Mouse (Mus musculus): Measurements from ENCODE around the gene Sipa1l1. TPM values are rescaled to one million over a fixed set of nuclear protein-coding genes. Genes with fewer than 3 reads are reported as not detected.

The Sipa1l1 gene
- total and polyA plus RNA-seq, 3 experiments, result 13.6 to 36.7 (median 23.6) TPM

DNA sequence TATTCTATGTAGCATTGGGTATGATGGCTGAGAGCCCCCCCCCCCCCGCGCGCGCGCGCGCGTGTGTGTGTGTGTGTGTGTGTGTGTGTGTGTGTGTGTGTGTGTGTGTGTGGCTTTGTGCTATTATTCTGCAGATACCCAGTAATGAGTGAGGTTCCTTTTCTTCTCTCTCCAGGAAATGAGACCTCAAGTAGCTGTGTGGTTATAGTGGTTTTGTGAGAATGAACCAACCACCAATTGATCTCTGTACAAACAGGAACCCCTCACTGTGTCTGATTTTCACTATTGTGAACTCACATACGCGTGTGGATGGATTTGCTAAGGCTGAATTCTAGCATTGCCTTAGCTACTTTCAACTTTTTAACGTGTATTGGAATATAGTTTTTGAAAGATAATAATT, 181.0 kb downstream of the Sipa1l1 start (continued):
- no peak for TF ChIP-seq KAT2A (IDR thresholded peaks at IDR 0.05; ENCODE audit: insufficient replicate concordance, low read length)
- no peak for TF ChIP-seq ZMIZ1 (IDR thresholded peaks at IDR 0.05; ENCODE audit: low read depth, low read length)
- TF ChIP-seq JUN (IDR thresholded peaks at IDR 0.05; ENCODE audit: insufficient read depth, low read depth, low read length), result no peak
- TF ChIP-seq POLR2AphosphoS2 (IDR thresholded peaks at IDR 0.05; ENCODE audit: low read depth, low read length), result no peak
- TF ChIP-seq IRF4 (IDR thresholded peaks at IDR 0.05; ENCODE audit: low read depth, low read length), result no peak

DNA sequence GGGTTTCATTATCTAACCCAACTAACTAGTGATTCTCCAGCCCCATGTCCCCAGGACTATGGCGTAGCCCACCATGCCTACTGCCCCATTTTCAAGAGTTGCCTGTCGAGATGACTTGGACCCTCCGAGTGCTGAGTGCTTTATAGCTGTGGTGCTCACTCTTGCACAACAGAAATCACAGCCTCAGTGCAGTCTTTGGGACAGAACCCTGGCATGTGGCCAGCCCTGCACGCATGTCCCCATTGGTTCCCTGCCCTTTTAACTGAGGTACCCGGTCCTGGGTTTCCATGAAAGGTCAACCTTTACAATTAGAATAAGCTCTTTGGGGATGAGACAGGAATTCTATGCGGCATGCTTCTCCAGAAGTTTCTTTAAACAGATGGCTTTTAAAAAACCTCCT, 181.8 kb downstream of the Sipa1l1 start:
- Histone ChIP-seq H3K79me2 (replicated peaks; ENCODE audit: control insufficient read depth, extremely low read depth, insufficient read depth, poor library complexity, severe bottlenecking) (peaks cover 10% of the 10 kb centered on the region; the same call in 1 of the 2 replicates), H3K9me3 (replicated peaks; ENCODE audit: low read length) (no peaks in the 10 kb centered on the region), H3K9ac (ENCODE audit: insufficient read depth, low read depth) (no peak overlapping the region), H3K27me3 (replicated peaks) (no peaks in the 10 kb centered on the region), H3K4me1 (ENCODE audit: control insufficient read depth in 1 of 2, insufficient read depth in 2 of 2) (peaks cover 26 to 67% of the 10 kb centered on the region in 2 experiments), H3K4me2 (ENCODE audit: insufficient read depth, low read depth, poor library complexity, severe bottlenecking) (no peak overlapping the region), H3K4me3 (replicated peaks in 1 of 3; ENCODE audit: low read depth in 2 of 3, low read length in 2 of 3, poor library complexity in 1 of 3) (no peak overlapping the region), H3K36me3 (replicated peaks in 1 of 2; ENCODE audit: control insufficient read depth in 1 of 2, insufficient read depth in 1 of 2, low read length in 1 of 2) (peaks cover 0 to 17% of the 10 kb centered on the region in 2 experiments), H3K27ac (ENCODE audit: insufficient read depth, low read depth) (no peak overlapping the region)
- no peak for DNase-seq (ENCODE audit: extremely low read depth)
- TF ChIP-seq ZNF384 (IDR thresholded peaks at IDR 0.05; ENCODE audit: low read depth, low read length) (no peak), ZC3H11A (IDR thresholded peaks at IDR 0.05; ENCODE audit: low read depth, low read length) (no peak), MEF2A (IDR thresholded peaks at IDR 0.05; ENCODE audit: borderline replicate concordance, low read depth, low read length) (no peak), ELF1 (IDR thresholded peaks at IDR 0.05; ENCODE audit: low read depth, low read length) (no peak), SMC3 (IDR thresholded peaks at IDR 0.05; ENCODE audit: low read depth, low read length) (no peak), MYC (IDR thresholded peaks at IDR 0.05; ENCODE audit: low read depth, low read length) (no peak), POLR2AphosphoS2 (IDR thresholded peaks at IDR 0.05; ENCODE audit: low read depth, low read length) (no peak), ZKSCAN1 (IDR thresholded peaks at IDR 0.05; ENCODE audit: borderline replicate concordance, low read depth, low read length) (no peak), TBP (conservative IDR thresholded peaks at IDR 0.05; ENCODE audit: low read depth, low read length) (no peak), TCF12 (IDR thresholded peaks at IDR 0.05; ENCODE audit: low read depth, low read length) (no peak), ETS1 (conservative IDR thresholded peaks at IDR 0.05; ENCODE audit: low read depth, low read length) (no peak), JUND (conservative IDR thresholded peaks at IDR 0.05; ENCODE audit: low read depth, low read length) (no peak), USF2 (conservative IDR thresholded peaks at IDR 0.05; ENCODE audit: low read depth, low read length) (no peak), IRF4 (IDR thresholded peaks at IDR 0.05; ENCODE audit: low read depth, low read length) (no peak), RCOR1 (conservative IDR thresholded peaks at IDR 0.05; ENCODE audit: low read depth, low read length) (no peak)
- in situ Hi-C loops (cut with MboI; ENCODE audit: low pct_ligation_motif_present, low pct_unique_long_range_greater_than_20kb, low sequenced_read_pairs) (no loop called here), dilution Hi-C loops (cut with MboI; ENCODE audit: extremely low pct_ligation_motif_present, extremely low pct_unique_long_range_greater_than_20kb, low sequenced_read_pairs) (no loop called here)

DNA sequence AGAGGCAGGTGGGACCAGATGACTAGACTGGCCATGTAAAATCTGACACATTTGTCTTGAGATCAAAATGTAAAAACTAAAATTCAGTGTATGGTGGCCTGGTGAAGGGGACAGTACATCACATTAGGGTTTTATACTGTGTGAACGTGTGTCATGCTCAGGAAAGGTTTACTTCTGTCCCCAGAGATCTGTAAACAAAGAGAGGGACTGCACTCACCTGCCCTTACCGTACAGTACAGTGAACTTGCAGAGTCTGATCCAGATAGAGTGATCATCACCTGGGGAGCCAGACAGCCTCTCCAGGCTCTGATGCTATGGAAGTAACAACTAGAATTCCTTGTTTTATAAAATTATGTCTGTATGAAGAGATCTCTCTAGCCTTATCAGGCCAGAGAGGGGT, 184.5 kb downstream of the Sipa1l1 start:
- H3K4me1 ChIP-seq (ENCODE audit: control insufficient read depth in 1 of 2, insufficient read depth in 2 of 2), result peaks cover 28 to 76% of the 10 kb centered on the region in 2 experiments
- peaks cover 7 to 22% of the 10 kb centered on the region in 2 experiments for H3K36me3 ChIP-seq (replicated peaks in 1 of 2; ENCODE audit: control insufficient read depth in 1 of 2, insufficient read depth in 1 of 2, low read length in 1 of 2)
- peaks cover 5% of the 10 kb centered on the region; the same call in 1 of the 2 replicates for H3K79me2 ChIP-seq (replicated peaks; ENCODE audit: control insufficient read depth, extremely low read depth, insufficient read depth, poor library complexity, severe bottlenecking)
- no peak for TF ChIP-seq UBTF (IDR thresholded peaks at IDR 0.05; ENCODE audit: low read depth, low read length)
- TF ChIP-seq ZC3H11A (IDR thresholded peaks at IDR 0.05; ENCODE audit: low read depth, low read length), result no peak
- no peak for TF ChIP-seq ZKSCAN1 (IDR thresholded peaks at IDR 0.05; ENCODE audit: borderline replicate concordance, low read depth, low read length)
- TF ChIP-seq ZMIZ1 (IDR thresholded peaks at IDR 0.05; ENCODE audit: low read depth, low read length), result no peak
- no peak for TF ChIP-seq HCFC1 (IDR thresholded peaks at IDR 0.05; ENCODE audit: low read depth, low read length)
- no peak for TF ChIP-seq GABPA (IDR thresholded peaks at IDR 0.05; ENCODE audit: insufficient replicate concordance, low read depth, low read length)
- no peak for TF ChIP-seq RCOR1 (conservative IDR thresholded peaks at IDR 0.05; ENCODE audit: low read depth, low read length)
- no peak for TF ChIP-seq USF1 (IDR thresholded peaks at IDR 0.05; ENCODE audit: low read depth, low read length)
- TF ChIP-seq MAFK (IDR thresholded peaks at IDR 0.05; ENCODE audit: insufficient replicate concordance, low read length), result no peak
- no peak overlapping the region for H3K4me3 ChIP-seq (replicated peaks in 1 of 3; ENCODE audit: low read depth in 2 of 3, low read length in 2 of 3, poor library complexity in 1 of 3)
- DNase-seq (ENCODE audit: extremely low read depth), result no peak
- dilution Hi-C loops (cut with MboI; ENCODE audit: extremely low pct_ligation_motif_present, extremely low pct_unique_long_range_greater_than_20kb, low sequenced_read_pairs) (no loop called here), in situ Hi-C loops (cut with MboI; ENCODE audit: low pct_ligation_motif_present, low pct_unique_long_range_greater_than_20kb, low sequenced_read_pairs) (no loop called here)
- H3K4me2 ChIP-seq (ENCODE audit: insufficient read depth, low read depth, poor library complexity, severe bottlenecking), result no peak overlapping the region
- H3K27ac ChIP-seq (ENCODE audit: insufficient read depth, low read depth), result no peak overlapping the region
- no peaks in the 10 kb centered on the region for H3K27me3 ChIP-seq (replicated peaks)
- no peak overlapping the region for H3K9ac ChIP-seq (ENCODE audit: insufficient read depth, low read depth)
- H3K9me3 ChIP-seq (replicated peaks; ENCODE audit: low read length), result no peaks in the 10 kb centered on the region
